Mouse (Mus musculus) CH12.LX (cell line): ENCODE results near the gene 5730522E02Rik.

Experiments used
- CTCF ChIP-seq, 2 experiments: IDR thresholded peaks in 1 of 2; conservative IDR thresholded peaks in 1 of 2; 2 replicates each; pipeline ENCODE4 v1.5.1; 2011 to 2012; ENCODE audit warnings: low read depth in 2 of 2, low read length in 2 of 2, improper control_type of control experiment in 1 of 2, inconsistent platforms in 1 of 2, mild to moderate bottlenecking in 1 of 2, moderate library complexity in 1 of 2
- POLR2A ChIP-seq: IDR thresholded peaks from 2 replicates; pipeline ENCODE4 v1.6.1; 2011; ENCODE audit warnings: low read depth, mild to moderate bottlenecking, improper control_type of control experiment, low read length

DNA sequence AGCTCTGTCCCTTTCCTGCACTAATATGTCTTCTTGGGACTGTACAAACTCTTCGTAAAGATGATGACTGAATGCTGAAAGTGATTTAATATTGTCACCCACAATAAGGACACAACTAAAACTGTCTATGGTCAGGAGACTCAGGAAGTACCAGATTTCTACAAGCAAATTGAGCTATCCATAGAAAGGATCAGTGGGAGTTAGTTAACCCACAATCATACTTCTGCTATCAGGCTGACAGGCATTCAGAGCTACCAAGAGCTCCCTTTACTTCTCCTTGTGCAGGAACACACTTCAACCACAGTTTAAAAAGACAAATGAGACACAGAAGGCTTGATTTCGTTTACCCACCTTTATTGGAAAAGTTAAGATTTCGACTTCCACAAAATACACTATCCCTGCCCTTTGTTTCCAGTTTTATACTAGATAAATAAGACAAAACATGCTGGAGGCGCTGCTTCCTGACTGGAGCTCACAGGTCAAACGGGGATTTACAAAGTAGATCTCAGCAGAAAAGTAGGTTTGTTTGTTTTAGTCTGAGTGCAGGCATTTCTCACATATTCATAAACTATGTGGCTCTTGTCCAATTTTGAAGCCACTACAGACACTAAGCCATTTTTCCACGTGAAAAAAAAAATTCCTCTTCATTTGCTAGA lies 125.1 kb downstream of the 5730522E02Rik start:
- TF ChIP-seq POLR2A = no peak
- TF ChIP-seq CTCF (conservative IDR thresholded peaks at IDR 0.05 in 1 of 2, IDR thresholded peaks at IDR 0.05 in 1 of 2; ENCODE audit: low read depth in 2 of 2, low read length in 2 of 2) = no peak
